Mouse (Mus musculus): Measurements from ENCODE around the gene Ttf2. TPM values are rescaled to one million over a fixed set of nuclear protein-coding genes. Genes with fewer than 3 reads are reported as not detected.

The Ttf2 gene
- polyA plus RNA-seq, 1 experiment from 2014 or later: 27.2 TPM

GRCm38 (mm10) chr3:100993718-100994117 is 24.3 kb upstream of the Ttf2 start:
- Histone ChIP-seq H3K27me3 (ENCODE audit: control insufficient read depth, insufficient read depth, low read length) (no peaks in the 10 kb centered on the region), H3K36me3 (ENCODE audit: control insufficient read depth, insufficient read depth, low read length) (no peaks in the 10 kb centered on the region), H3K9me3 (ENCODE audit: control insufficient read depth, low read length) (no peaks in the 10 kb centered on the region), H3K4me3 (ENCODE audit: low read depth, low read length) (no peak overlapping the region), H3K4me2 (ENCODE audit: low read depth, severe bottlenecking) (no peak overlapping the region), H3K9ac (ENCODE audit: low read length) (no peak overlapping the region), H3K4me1 (ENCODE audit: control insufficient read depth, insufficient read depth, low read length) (no peaks in the 10 kb centered on the region), H3K27ac (replicated peaks; ENCODE audit: low read depth, low read length) (no peak overlapping the region)
- 63% methylated on average over 15 of the region's 15 CpGs for WGBS
- DNase-seq (ENCODE audit: low spot score): no peak
- ATAC-seq (ENCODE audit: insufficient number of reproducible peaks, low FRiP score, low TSS enrichment, low read depth): no peak

- H3K4me1 ChIP-seq (ENCODE audit: control insufficient read depth, insufficient read depth, low read length): no peaks in the 10 kb centered on the region
- H3K4me2 ChIP-seq (ENCODE audit: low read depth, severe bottlenecking): no peak overlapping the region
- no peaks in the 10 kb centered on the region for H3K9me3 ChIP-seq (ENCODE audit: control insufficient read depth, low read length)
- no peak overlapping the region for H3K4me3 ChIP-seq (ENCODE audit: low read depth, low read length)
- no peak overlapping the region for H3K9ac ChIP-seq (ENCODE audit: low read length)
- no peaks in the 10 kb centered on the region for H3K27me3 ChIP-seq (ENCODE audit: control insufficient read depth, insufficient read depth, low read length)
- DNase-seq (ENCODE audit: low spot score): no peak
- ATAC-seq (ENCODE audit: insufficient number of reproducible peaks, low FRiP score, low TSS enrichment, low read depth): no peak
- WGBS: 85% methylated on average over 7 of the region's 7 CpGs
- H3K27ac ChIP-seq (replicated peaks; ENCODE audit: low read depth, low read length): no peak overlapping the region
- H3K36me3 ChIP-seq (ENCODE audit: control insufficient read depth, insufficient read depth, low read length): no peaks in the 10 kb centered on the region
These were observed 23.7 kb upstream of the Ttf2 start for GRCm38 (mm10) chr3:100993158-100993557.

- H3K4me3 ChIP-seq (ENCODE audit: low read depth, low read length): no peak overlapping the region
- H3K36me3 ChIP-seq (ENCODE audit: control insufficient read depth, insufficient read depth, low read length): no peaks in the 10 kb centered on the region
- 78% methylated on average over 1 of the region's 1 CpGs for WGBS
- DNase-seq (ENCODE audit: low spot score) (no peak), ATAC-seq (ENCODE audit: insufficient number of reproducible peaks, low FRiP score, low TSS enrichment, low read depth) (no peak)
- no peak overlapping the region for H3K4me2 ChIP-seq (ENCODE audit: low read depth, severe bottlenecking)
- no peak overlapping the region for H3K27ac ChIP-seq (replicated peaks; ENCODE audit: low read depth, low read length)
- H3K4me1 ChIP-seq (ENCODE audit: control insufficient read depth, insufficient read depth, low read length): no peaks in the 10 kb centered on the region
- H3K9me3 ChIP-seq (ENCODE audit: control insufficient read depth, low read length): no peaks in the 10 kb centered on the region
- no peaks in the 10 kb centered on the region for H3K27me3 ChIP-seq (ENCODE audit: control insufficient read depth, insufficient read depth, low read length)
- H3K9ac ChIP-seq (ENCODE audit: low read length): no peak overlapping the region
These were observed 20.8 kb upstream of the Ttf2 start for GRCm38 (mm10) chr3:100990231-100990630.

GRCm38 (mm10) chr3:100989417-100989816 is 20.0 kb upstream of the Ttf2 start:
- ATAC-seq (ENCODE audit: insufficient number of reproducible peaks, low FRiP score, low TSS enrichment, low read depth) (no peak), DNase-seq (ENCODE audit: low spot score) (no peak)
- Histone ChIP-seq H3K36me3 (ENCODE audit: control insufficient read depth, insufficient read depth, low read length) (no peaks in the 10 kb centered on the region), H3K27ac (replicated peaks; ENCODE audit: low read depth, low read length) (no peak overlapping the region), H3K4me1 (ENCODE audit: control insufficient read depth, insufficient read depth, low read length) (no peaks in the 10 kb centered on the region), H3K4me3 (ENCODE audit: low read depth, low read length) (no peak overlapping the region), H3K9ac (ENCODE audit: low read length) (no peak overlapping the region), H3K4me2 (ENCODE audit: low read depth, severe bottlenecking) (no peak overlapping the region), H3K9me3 (ENCODE audit: control insufficient read depth, low read length) (no peaks in the 10 kb centered on the region), H3K27me3 (ENCODE audit: control insufficient read depth, insufficient read depth, low read length) (no peaks in the 10 kb centered on the region)
- 57% methylated on average over 12 of the region's 12 CpGs for WGBS

- H3K9ac ChIP-seq (ENCODE audit: low read length): no peak overlapping the region
These were observed 9.8 kb upstream of the Ttf2 start for GRCm38 (mm10) chr3:100979290-100979689.

GRCm38 (mm10) chr3:100973906-100974305 is 4.4 kb upstream of the Ttf2 start:
- DNase-seq (ENCODE audit: low spot score): no peak

More at GRCm38 (mm10) chr3:100979290-100979689, 9.8 kb upstream of the Ttf2 start:
- Histone ChIP-seq H3K27ac (replicated peaks; ENCODE audit: low read depth, low read length) (no peak overlapping the region), H3K9me3 (ENCODE audit: control insufficient read depth, low read length) (no peaks in the 10 kb centered on the region), H3K27me3 (ENCODE audit: control insufficient read depth, insufficient read depth, low read length) (no peaks in the 10 kb centered on the region), H3K4me3 (ENCODE audit: low read depth, low read length) (no peak overlapping the region), H3K4me2 (ENCODE audit: low read depth, severe bottlenecking) (no peak overlapping the region), H3K36me3 (ENCODE audit: control insufficient read depth, insufficient read depth, low read length) (no peaks in the 10 kb centered on the region), H3K4me1 (ENCODE audit: control insufficient read depth, insufficient read depth, low read length) (no peaks in the 10 kb centered on the region)
- 71% methylated on average over 8 of the region's 8 CpGs for WGBS
- DNase-seq (ENCODE audit: low spot score): no peak
- ATAC-seq (ENCODE audit: insufficient number of reproducible peaks, low FRiP score, low TSS enrichment, low read depth): no peak

GRCm38 (mm10) chr3:100963849-100964542 is 5.5 kb downstream of the Ttf2 start:
- DNase-seq (ENCODE audit: low spot score) (peak; percentile 69), ATAC-seq (ENCODE audit: insufficient number of reproducible peaks, low FRiP score, low TSS enrichment, low read depth) (no peak)
- peaks cover 3% of the 10 kb centered on the region; the same call in 1 of the 2 replicates for H3K4me1 ChIP-seq (ENCODE audit: control insufficient read depth, insufficient read depth, low read length)
- no peaks in the 10 kb centered on the region for H3K9me3 ChIP-seq (ENCODE audit: control insufficient read depth, low read length)
- H3K27me3 ChIP-seq (ENCODE audit: control insufficient read depth, insufficient read depth, low read length): no peaks in the 10 kb centered on the region
- no peak overlapping the region for H3K4me3 ChIP-seq (ENCODE audit: low read depth, low read length)
- 84% methylated on average over 14 of the region's 14 CpGs for WGBS
- no peak overlapping the region for H3K27ac ChIP-seq (replicated peaks; ENCODE audit: low read depth, low read length)
- H3K36me3 ChIP-seq (ENCODE audit: control insufficient read depth, insufficient read depth, low read length): peaks cover 4% of the 10 kb centered on the region; the same call in 1 of the 2 replicates
- no peak overlapping the region for H3K4me2 ChIP-seq (ENCODE audit: low read depth, severe bottlenecking)
- no peak overlapping the region for H3K9ac ChIP-seq (ENCODE audit: low read length)

More at GRCm38 (mm10) chr3:100973906-100974305, 4.4 kb upstream of the Ttf2 start:
- WGBS: 4% methylated on average over 1 of the region's 1 CpGs
- H3K9ac ChIP-seq (ENCODE audit: low read length): no peak overlapping the region
- ATAC-seq (ENCODE audit: insufficient number of reproducible peaks, low FRiP score, low TSS enrichment, low read depth): no peak
- no peaks in the 10 kb centered on the region for H3K36me3 ChIP-seq (ENCODE audit: control insufficient read depth, insufficient read depth, low read length)
- peaks cover 4% of the 10 kb centered on the region; the same call in 1 of the 2 replicates for H3K4me1 ChIP-seq (ENCODE audit: control insufficient read depth, insufficient read depth, low read length)
- no peak overlapping the region for H3K27ac ChIP-seq (replicated peaks; ENCODE audit: low read depth, low read length)
- H3K4me2 ChIP-seq (ENCODE audit: low read depth, severe bottlenecking): no peak overlapping the region
- no peak overlapping the region for H3K4me3 ChIP-seq (ENCODE audit: low read depth, low read length)
- H3K27me3 ChIP-seq (ENCODE audit: control insufficient read depth, insufficient read depth, low read length): no peaks in the 10 kb centered on the region
- no peaks in the 10 kb centered on the region for H3K9me3 ChIP-seq (ENCODE audit: control insufficient read depth, low read length)

- Histone ChIP-seq H3K4me1 (ENCODE audit: control insufficient read depth, insufficient read depth, low read length) (no peaks in the 10 kb centered on the region), H3K4me3 (ENCODE audit: low read depth, low read length) (no peak overlapping the region), H3K36me3 (ENCODE audit: control insufficient read depth, insufficient read depth, low read length) (peaks cover 4% of the 10 kb centered on the region; the same call in 1 of the 2 replicates), H3K4me2 (ENCODE audit: low read depth, severe bottlenecking) (no peak overlapping the region), H3K27me3 (ENCODE audit: control insufficient read depth, insufficient read depth, low read length) (no peaks in the 10 kb centered on the region), H3K9ac (ENCODE audit: low read length) (no peak overlapping the region), H3K27ac (replicated peaks; ENCODE audit: low read depth, low read length) (no peak overlapping the region), H3K9me3 (ENCODE audit: control insufficient read depth, low read length) (no peaks in the 10 kb centered on the region)
- no peak for ATAC-seq (ENCODE audit: insufficient number of reproducible peaks, low FRiP score, low TSS enrichment, low read depth)
- DNase-seq (ENCODE audit: low spot score): no peak
- 96% methylated on average over 7 of the region's 7 CpGs for WGBS
These were observed 8.0 kb downstream of the Ttf2 start for GRCm38 (mm10) chr3:100961501-100961900.

GRCm38 (mm10) chr3:100961007-100961406 is 8.5 kb downstream of the Ttf2 start:
- no peak overlapping the region for H3K4me3 ChIP-seq (ENCODE audit: low read depth, low read length)
- no peaks in the 10 kb centered on the region for H3K27me3 ChIP-seq (ENCODE audit: control insufficient read depth, insufficient read depth, low read length)
- H3K9me3 ChIP-seq (ENCODE audit: control insufficient read depth, low read length): no peaks in the 10 kb centered on the region
- no peak overlapping the region for H3K27ac ChIP-seq (replicated peaks; ENCODE audit: low read depth, low read length)
- H3K4me2 ChIP-seq (ENCODE audit: low read depth, severe bottlenecking): no peak overlapping the region
- H3K4me1 ChIP-seq (ENCODE audit: control insufficient read depth, insufficient read depth, low read length): no peaks in the 10 kb centered on the region
- WGBS: 90% methylated on average over 5 of the region's 5 CpGs
- no peak for ATAC-seq (ENCODE audit: insufficient number of reproducible peaks, low FRiP score, low TSS enrichment, low read depth)
- DNase-seq (ENCODE audit: low spot score): no peak
- H3K9ac ChIP-seq (ENCODE audit: low read length): no peak overlapping the region
- H3K36me3 ChIP-seq (ENCODE audit: control insufficient read depth, insufficient read depth, low read length): peaks cover 4% of the 10 kb centered on the region; the same call in 1 of the 2 replicates
